Comparison of ENCODE assay signal across 28 mouse cellular contexts in the genomic region with DNA sequence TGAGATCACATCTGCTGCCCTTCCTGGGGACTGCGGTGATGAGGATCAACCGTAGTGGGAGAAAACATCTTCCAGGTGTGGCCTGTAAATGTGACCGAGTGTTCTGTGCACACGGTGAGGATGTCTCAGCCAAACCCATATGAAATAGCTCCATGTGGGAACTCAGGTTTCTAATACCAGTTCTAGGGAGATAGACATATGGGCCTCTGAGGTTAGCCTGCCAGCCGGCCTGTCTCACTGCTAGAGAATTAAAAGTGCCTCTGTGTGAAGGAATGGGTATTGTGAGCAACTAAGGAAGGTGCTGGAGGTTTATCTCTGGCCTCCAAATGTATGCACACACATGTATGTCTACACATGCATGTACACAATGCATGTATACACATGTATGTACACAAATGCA.
"Had no signal": no experiment of that assay in that cellular context is flagged by ENCODE, and none has a peak within 500 bp of the region (broad histone marks: within the 10 kb centered on the region; RNA-seq: fewer than 3 reads in every experiment).

No protein-coding gene starts in this region.

- H3K27me3 ChIP-seq: heart, embryonic 12.5 days; hindbrain, embryonic 12.5 days; intestine, embryonic 15.5 days; limb, embryonic 13.5 days; limb, embryonic 15.5 days; liver, embryonic 12.5 days had no signal

- ATAC-seq: hindbrain, embryonic 16.5 days; inflammation-experienced regulatory T-cells, adult 6 months; intestine, embryonic 15.5 days; intestine, postnatal 0 days; liver, embryonic 12.5 days had no signal

- H3K4me3 ChIP-seq: gastrocnemius, adult 2 months; heart, embryonic 10.5 days; heart, embryonic 12.5 days; hindbrain, embryonic 10.5 days; hindbrain, embryonic 12.5 days; intestine, embryonic 15.5 days; left cerebral cortex, adult 2 months; limb, embryonic 13.5 days; limb, embryonic 15.5 days; liver, embryonic 12.5 days had no signal

- DNase-seq: gastrocnemius, adult 2 months; gastrocnemius, postnatal 10 days; gastrocnemius, postnatal 25 days; heart, adult 18-20 months; heart, postnatal 10 days; heart, postnatal 4 days; kidney, adult 18-20 months; kidney, adult 8-10 months; kidney, postnatal 10 days; kidney, postnatal 25 days; kidney, postnatal 4 days; layer of hippocampus, adult 9-11 months; left cerebral cortex, postnatal 4 days; lung, adult 18-20 months had no signal

- H3K4me1 ChIP-seq: heart, embryonic 10.5 days; heart, embryonic 12.5 days; intestine, embryonic 15.5 days; liver, embryonic 12.5 days had no signal

- H3K27ac ChIP-seq: gastrocnemius, adult 2 months; heart, embryonic 10.5 days; hindbrain, embryonic 10.5 days; hindbrain, embryonic 12.5 days; hindbrain, embryonic 14.5 days; intestine, embryonic 15.5 days; left cerebral cortex, adult 2 months; limb, embryonic 13.5 days; limb, embryonic 15.5 days; liver, embryonic 12.5 days; liver, embryonic 14.5 days had no signal
